Mouse (Mus musculus): ENCODE data around the gene Prss36. TPM values are rescaled to one million over a fixed set of nuclear protein-coding genes. Genes with fewer than 3 reads are reported as not detected.

The Prss36 gene
- total and polyA plus RNA-seq, 2 experiments from 2014 or later: 10.2 to 14.2 TPM

DNA sequence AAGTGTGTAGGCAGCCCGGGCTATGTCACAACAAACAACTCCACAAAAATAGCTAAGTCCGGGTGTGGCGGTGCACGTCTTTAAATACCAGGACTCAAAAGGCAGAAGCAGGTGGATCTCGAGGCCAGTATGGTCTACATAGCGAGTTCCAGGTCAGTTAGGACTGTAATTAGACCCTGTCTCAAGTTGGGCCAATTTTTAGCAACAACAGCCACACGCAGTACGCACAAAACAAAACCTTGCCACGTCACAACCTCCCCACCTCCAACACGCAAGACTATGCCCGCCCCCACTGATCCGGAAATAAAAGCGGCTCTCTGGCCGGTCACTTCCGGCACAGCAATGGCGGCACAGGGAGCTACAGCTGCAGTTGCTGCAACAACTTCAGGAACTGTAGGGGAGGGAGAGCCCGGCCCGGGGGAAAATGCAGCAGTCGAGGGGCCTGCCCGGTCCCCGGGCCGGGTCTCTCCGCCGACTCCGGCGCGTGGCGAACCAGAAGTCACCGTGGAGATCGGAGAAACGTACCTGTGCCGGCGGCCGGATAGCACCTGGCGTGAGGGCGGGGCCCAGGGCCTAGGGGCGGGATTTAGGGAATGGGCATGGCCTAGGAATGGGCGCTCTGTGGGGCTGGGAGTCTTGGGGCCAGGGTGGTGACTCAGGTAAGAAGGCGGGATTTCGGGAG lies 34.2 kb downstream of the Prss36 start, which contains the start of gene Kat8:
Gene Kat8, plus strand, starts transcription at position 327 of the 682 bp plus-strand sequence.
- peak within 1 kb of the TSS; percentile 87 for H3K4me2 ChIP-seq (ENCODE audit: low read depth, low read length)
- H3K9me3 ChIP-seq (replicated peaks; ENCODE audit: control insufficient read depth, low read length): no peaks in the 10 kb centered on the region
- TF ChIP-seq CTCF (IDR thresholded peaks at IDR 0.05; ENCODE audit: low read depth): no peak
- TF ChIP-seq EP300 (IDR thresholded peaks at IDR 0.05; ENCODE audit: low read depth): peak; percentile 65; the same call in 1 of the 2 replicates
- 0 out of 2 replicates have a peak, but pooled peaks cover 11% of the 10 kb centered on the region for H3K4me1 ChIP-seq (ENCODE audit: control insufficient read depth, insufficient read depth)
- no peaks in the 10 kb centered on the region for H3K27me3 ChIP-seq (ENCODE audit: control insufficient read depth, insufficient read depth, low read length)
- H3K36me3 ChIP-seq (replicated peaks; ENCODE audit: control insufficient read depth, insufficient read depth, low read length): peaks cover 40% of the 10 kb centered on the region
- ATAC-seq (ENCODE audit: insufficient read depth, low read depth): peak; percentile 95
- H3K27ac ChIP-seq (ENCODE audit: low read depth): peak within 1 kb of the TSS; percentile 86
- peak; percentile 93 for DNase-seq (ENCODE audit: low spot score)
- H3K9ac ChIP-seq (replicated peaks; ENCODE audit: low read depth, low read length): peak within 1 kb of the TSS; percentile 86
- WGBS: under 1% methylated on average over 40 of the region's 40 CpGs
- H3K4me3 ChIP-seq (ENCODE audit: low read depth, low read length): peak within 1 kb of the TSS; percentile 96

DNA sequence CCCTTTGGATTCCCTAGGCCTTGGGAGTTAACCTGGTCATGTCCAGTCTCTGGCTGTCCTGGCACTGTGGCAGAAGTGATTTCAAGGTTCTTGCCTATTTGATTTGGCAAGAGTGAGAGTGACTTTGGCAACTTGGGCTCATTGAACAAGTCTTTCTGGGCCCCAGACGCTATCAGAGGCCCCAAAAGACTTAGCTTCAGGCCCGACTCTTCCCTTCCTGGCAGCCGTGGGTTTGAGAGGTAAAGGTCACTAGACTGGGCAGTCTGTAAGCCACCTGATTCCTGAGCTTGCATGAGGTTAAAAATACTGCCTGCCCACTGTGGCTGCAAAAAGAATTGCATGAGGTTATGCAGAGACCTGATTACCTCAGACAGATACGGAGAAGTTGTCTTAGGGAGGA lies 37.9 kb downstream of the Prss36 start:
- no peak overlapping the region for H3K4me2 ChIP-seq (ENCODE audit: low read depth, low read length)
- 88% methylated on average over 4 of the region's 4 CpGs for WGBS
- H3K27ac ChIP-seq (ENCODE audit: low read depth): no peak overlapping the region
- no peaks in the 10 kb centered on the region for H3K27me3 ChIP-seq (ENCODE audit: control insufficient read depth, insufficient read depth, low read length)
- DNase-seq (ENCODE audit: low spot score) (no peak), ATAC-seq (ENCODE audit: insufficient read depth, low read depth) (no peak)
- no peak for TF ChIP-seq CTCF (IDR thresholded peaks at IDR 0.05; ENCODE audit: low read depth)
- TF ChIP-seq EP300 (IDR thresholded peaks at IDR 0.05; ENCODE audit: low read depth): no peak
- H3K4me1 ChIP-seq (ENCODE audit: control insufficient read depth, insufficient read depth): peaks cover 18% of the 10 kb centered on the region; the same call in 1 of the 2 replicates
- no peaks in the 10 kb centered on the region for H3K9me3 ChIP-seq (replicated peaks; ENCODE audit: control insufficient read depth, low read length)
- H3K9ac ChIP-seq (replicated peaks; ENCODE audit: low read depth, low read length): no peak overlapping the region
- H3K4me3 ChIP-seq (ENCODE audit: low read depth, low read length): no peak overlapping the region
- H3K36me3 ChIP-seq (replicated peaks; ENCODE audit: control insufficient read depth, insufficient read depth, low read length): peaks cover 44% of the 10 kb centered on the region

- DNase-seq (ENCODE audit: low spot score) (no peak), ATAC-seq (ENCODE audit: insufficient read depth, low read depth) (no peak)
- WGBS: 94% methylated on average over 12 of the region's 12 CpGs
- H3K9ac ChIP-seq (replicated peaks; ENCODE audit: low read depth, low read length): no peak overlapping the region
- H3K4me3 ChIP-seq (ENCODE audit: low read depth, low read length): no peak overlapping the region
- no peaks in the 10 kb centered on the region for H3K9me3 ChIP-seq (replicated peaks; ENCODE audit: control insufficient read depth, low read length)
- H3K4me2 ChIP-seq (ENCODE audit: low read depth, low read length): no peak overlapping the region
- no peaks in the 10 kb centered on the region for H3K27me3 ChIP-seq (ENCODE audit: control insufficient read depth, insufficient read depth, low read length)
- H3K4me1 ChIP-seq (ENCODE audit: control insufficient read depth, insufficient read depth): peaks cover 13% of the 10 kb centered on the region; the same call in 1 of the 2 replicates
- TF ChIP-seq EP300 (IDR thresholded peaks at IDR 0.05; ENCODE audit: low read depth) (no peak), CTCF (IDR thresholded peaks at IDR 0.05; ENCODE audit: low read depth) (no peak)
- peaks cover 44% of the 10 kb centered on the region for H3K36me3 ChIP-seq (replicated peaks; ENCODE audit: control insufficient read depth, insufficient read depth, low read length)
- H3K27ac ChIP-seq (ENCODE audit: low read depth): no peak overlapping the region
Measured at GRCm38 (mm10) chr7:127907939-127908338, 38.6 kb downstream of the Prss36 start.

DNA sequence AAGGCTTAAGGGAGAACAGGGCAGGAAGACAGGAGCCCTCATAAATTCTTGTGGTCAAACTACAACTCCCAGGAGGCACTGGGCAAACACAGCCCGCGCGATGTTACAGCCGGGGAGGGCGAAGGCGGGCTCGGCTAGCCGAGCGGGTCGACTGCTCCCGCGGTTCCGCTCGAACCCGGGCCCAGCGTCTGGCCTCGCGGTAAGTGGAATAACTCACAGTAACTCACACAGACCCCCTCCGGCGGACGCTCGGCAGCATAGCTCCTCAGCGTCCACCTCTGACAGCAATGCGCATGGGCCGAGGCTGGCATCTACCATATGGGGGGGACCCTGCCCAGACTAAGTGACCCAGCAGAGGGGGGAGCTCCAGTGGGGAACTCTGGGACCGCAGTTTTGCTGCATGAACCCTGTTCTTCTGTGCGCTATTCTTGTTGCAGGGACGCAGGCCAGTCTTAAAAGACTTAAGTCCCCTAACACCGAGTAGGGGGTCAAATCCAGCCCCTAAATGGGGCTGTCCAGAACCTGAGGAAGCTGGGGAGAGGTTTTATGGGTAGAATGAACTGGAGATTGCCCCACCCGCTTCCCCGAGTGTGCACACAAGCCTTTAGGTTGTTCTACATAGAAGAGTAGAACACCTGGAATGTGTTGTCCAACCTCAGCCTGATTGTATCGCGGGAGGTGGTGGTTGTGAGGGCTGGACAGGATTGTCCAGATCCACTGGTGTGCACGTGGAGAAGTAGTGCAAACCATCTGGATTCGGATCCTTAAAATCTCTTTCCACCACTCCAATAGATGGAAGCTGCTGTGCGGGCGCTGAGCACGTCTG lies 42.3 kb downstream of the Prss36 start, which contains the start of gene Bckdk:
Gene Bckdk, plus strand, starts transcription at position 112 of the 826 bp plus-strand sequence.
- Histone ChIP-seq H3K36me3 (replicated peaks; ENCODE audit: control insufficient read depth, insufficient read depth, low read length) (peaks cover 41% of the 10 kb centered on the region), H3K4me3 (ENCODE audit: low read depth, low read length) (peak within 1 kb of the TSS; percentile 82), H3K27me3 (ENCODE audit: control insufficient read depth, insufficient read depth, low read length) (no peaks in the 10 kb centered on the region), H3K27ac (ENCODE audit: low read depth) (peak within 1 kb of the TSS; percentile 77), H3K9me3 (replicated peaks; ENCODE audit: control insufficient read depth, low read length) (no peaks in the 10 kb centered on the region), H3K4me2 (ENCODE audit: low read depth, low read length) (peak within 1 kb of the TSS; percentile 74), H3K9ac (replicated peaks; ENCODE audit: low read depth, low read length) (peak within 1 kb of the TSS; percentile 90), H3K4me1 (ENCODE audit: control insufficient read depth, insufficient read depth) (peaks cover 7% of the 10 kb centered on the region; the same call in 1 of the 2 replicates)
- 7% methylated on average over 38 of the region's 38 CpGs for WGBS
- peak; percentile 9; the same call in 1 of the 2 replicates for TF ChIP-seq CTCF (IDR thresholded peaks at IDR 0.05; ENCODE audit: low read depth)
- TF ChIP-seq EP300 (IDR thresholded peaks at IDR 0.05; ENCODE audit: low read depth): no peak
- ATAC-seq (ENCODE audit: insufficient read depth, low read depth) (peak; percentile 90), DNase-seq (ENCODE audit: low spot score) (peak; percentile 76)

DNA sequence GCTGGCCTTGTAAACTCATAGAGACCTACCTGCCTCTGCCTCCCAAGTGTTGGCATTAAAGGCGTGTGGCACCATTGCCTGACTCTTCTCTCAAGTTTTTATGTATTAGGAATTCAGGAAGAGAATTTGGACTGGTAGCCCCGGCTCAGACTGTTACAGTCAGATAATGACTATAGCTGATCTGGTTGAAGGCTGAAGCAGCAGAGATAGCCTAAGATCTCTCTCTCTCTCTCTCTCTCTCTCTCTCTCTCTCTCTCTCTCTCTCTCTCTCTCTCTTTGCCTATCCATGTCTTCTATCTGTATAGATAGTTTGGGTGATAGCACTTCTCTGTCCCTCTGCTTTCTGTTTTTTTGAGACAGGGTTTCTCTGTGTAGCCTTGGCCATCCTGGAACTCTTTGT lies 44.8 kb downstream of the Prss36 start:
- 70% methylated on average over 2 of the region's 2 CpGs for WGBS
- no peak for TF ChIP-seq CTCF (IDR thresholded peaks at IDR 0.05; ENCODE audit: low read depth)
- TF ChIP-seq EP300 (IDR thresholded peaks at IDR 0.05; ENCODE audit: low read depth): no peak
- Histone ChIP-seq H3K27me3 (ENCODE audit: control insufficient read depth, insufficient read depth, low read length) (no peaks in the 10 kb centered on the region), H3K9me3 (replicated peaks; ENCODE audit: control insufficient read depth, low read length) (no peaks in the 10 kb centered on the region), H3K4me1 (ENCODE audit: control insufficient read depth, insufficient read depth) (peaks cover 7% of the 10 kb centered on the region), H3K9ac (replicated peaks; ENCODE audit: low read depth, low read length) (no peak overlapping the region), H3K27ac (ENCODE audit: low read depth) (no peak overlapping the region), H3K4me3 (ENCODE audit: low read depth, low read length) (no peak overlapping the region), H3K36me3 (replicated peaks; ENCODE audit: control insufficient read depth, insufficient read depth, low read length) (peaks cover 17% of the 10 kb centered on the region), H3K4me2 (ENCODE audit: low read depth, low read length) (no peak overlapping the region)
- DNase-seq (ENCODE audit: low spot score): no peak
- no peak for ATAC-seq (ENCODE audit: insufficient read depth, low read depth)
